Mouse (Mus musculus) testis, postnatal 14 days (tissue): ENCODE results near the gene Gtf2i.

Experiments used
- DNase-seq: peaks from one replicate; pipeline ENCODE4 v3.0.0; 2021; ENCODE audit warnings: low spot score

Gtf2i gene

GRCm38 (mm10) chr5:134322355-134322754, 7.8 kb upstream of the Gtf2i start:
- no peak for DNase-seq

DNA sequence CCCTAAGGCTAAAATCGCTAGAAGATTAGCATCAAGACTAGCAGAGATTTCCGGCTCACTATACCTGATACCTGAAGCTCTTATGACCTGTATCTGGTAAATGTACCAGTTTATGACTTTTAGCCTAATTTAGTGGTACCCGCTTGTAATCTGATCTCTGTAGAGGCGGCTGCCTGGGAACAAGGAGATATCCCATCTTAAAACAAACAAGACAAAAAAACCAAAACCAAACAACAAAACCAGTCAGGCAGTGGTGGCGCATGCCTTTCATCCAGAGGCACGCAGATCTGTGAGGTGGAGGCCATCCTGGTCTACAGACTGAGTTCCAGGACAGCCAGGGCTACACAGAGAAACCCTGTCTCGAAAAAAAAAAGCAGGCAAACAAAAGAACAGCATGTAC, 7.1 kb upstream of the Gtf2i start:
- DNase-seq = no peak

- DNase-seq = no peak
Measured at GRCm38 (mm10) chr5:134318903-134319302, 4.3 kb upstream of the Gtf2i start.

DNA sequence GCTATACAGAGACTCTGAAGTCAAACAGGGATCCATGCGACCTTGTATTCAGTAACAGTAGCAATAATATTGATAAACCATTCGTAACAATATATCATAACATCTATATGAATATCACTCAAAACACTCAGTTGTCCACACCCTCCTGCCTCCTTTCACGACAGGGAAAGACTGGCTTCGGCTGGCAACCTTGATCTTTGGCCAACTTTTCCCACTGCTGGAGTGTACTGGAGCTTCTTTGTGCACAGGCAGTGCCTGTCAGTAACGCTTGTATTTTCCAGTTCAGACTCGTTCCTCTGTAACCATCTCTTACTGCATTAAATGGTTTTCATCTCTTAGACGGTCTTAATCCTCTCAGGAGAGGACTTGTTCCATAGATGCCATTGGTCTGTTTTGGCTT, 2.2 kb upstream of the Gtf2i start:
- peak; percentile 72 for DNase-seq

GRCm38 (mm10) chr5:134315623-134316350, 1.2 kb upstream of the Gtf2i start:
- DNase-seq = peak; percentile 46

DNA sequence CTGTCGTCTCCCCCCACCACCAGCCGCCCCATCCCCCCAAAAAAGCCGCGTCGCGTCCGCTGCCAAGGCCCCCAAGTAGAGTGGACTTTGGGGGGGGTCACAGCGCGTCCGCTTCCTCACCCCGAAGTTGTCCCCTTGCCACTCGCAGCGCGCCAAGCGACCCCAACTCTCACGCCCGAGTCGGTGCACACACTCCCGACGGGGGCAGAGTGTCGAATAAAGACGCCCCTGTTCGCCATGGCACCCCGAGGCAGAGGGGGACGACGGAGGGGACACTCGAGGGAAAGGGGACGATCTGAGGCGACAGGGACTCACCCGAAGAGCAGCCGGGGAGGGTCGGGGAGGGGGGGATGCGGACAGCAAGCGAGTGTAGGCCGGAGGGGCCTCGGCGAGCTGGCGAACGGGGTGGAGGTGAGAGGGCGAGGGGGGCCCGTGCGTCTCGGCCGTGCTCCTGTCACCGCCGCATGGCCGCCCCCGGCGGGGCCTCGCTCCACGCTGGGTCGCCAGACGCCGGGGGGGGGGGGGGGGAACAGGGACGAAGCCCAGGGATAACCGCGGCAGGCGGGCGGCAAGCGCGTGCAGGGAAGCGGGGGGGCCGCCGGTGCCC, 389 bp downstream of the Gtf2i start:
- peak; percentile 75 for DNase-seq

DNA sequence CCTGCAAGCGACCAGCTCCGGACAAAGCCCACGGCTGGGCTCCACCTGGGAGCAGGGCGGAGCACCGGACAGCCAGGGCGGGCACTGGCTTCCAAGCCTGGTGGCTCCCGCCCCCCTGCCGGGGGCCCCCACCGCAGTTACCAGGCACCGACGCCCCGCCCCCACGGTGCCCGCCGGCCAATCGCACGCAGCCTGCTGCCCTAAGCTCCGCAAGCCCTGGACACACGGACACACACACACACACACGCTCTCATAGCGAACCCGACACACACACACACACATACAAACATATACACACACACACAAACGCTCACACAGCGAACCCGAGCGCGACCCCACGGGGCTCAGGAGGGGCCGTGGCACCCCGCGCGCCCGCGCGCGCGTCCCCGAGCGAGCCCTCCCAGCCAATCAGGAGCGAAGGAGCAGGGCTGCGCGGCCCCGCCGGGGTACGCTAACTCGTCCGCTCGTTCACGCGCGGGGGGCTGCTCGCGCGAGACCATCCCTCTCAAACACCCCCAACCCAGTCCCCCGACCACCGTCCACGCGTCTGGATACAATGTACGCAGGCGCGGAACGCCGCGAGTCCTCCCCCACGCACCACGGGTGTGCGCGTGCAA, 1.0 kb downstream of the Gtf2i start:
- DNase-seq = peak; percentile 94

DNA sequence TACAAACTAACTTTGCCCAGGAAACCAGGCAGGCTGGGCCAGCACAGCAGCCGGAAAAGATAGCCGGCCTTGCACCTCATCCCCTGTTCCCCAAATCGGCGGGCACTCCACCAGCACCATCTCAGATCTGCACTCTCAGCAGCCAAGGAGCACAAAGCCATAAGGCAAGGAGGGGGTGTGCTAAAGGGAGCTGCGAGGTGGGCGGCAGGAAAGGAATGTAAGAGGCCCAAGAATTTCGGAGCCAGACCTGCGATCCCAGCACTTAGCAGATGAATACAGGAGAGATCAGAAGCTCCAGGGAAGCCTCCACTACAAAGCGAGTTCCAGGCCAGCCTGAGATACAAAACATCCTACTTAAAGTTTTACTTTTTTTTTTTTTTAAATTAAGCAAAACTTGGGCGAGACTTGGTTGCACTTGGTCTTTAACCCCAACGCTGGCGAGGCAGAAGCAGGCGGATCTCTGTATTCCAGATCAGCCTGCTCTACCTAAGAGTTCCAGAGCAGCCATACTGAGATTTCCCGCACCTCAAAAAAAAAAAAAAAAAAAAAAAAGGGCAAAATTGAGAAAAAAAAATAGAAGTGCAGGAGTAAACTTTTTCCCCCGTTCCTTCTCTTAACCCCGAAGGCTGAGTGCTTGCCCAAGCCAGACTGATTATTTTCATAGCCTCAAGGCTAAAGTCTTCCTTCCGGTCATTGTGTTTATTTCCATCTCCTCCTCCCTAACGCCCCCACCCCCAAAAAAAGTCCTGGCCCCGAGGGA, 1.7 kb downstream of the Gtf2i start:
- DNase-seq = no peak

DNA sequence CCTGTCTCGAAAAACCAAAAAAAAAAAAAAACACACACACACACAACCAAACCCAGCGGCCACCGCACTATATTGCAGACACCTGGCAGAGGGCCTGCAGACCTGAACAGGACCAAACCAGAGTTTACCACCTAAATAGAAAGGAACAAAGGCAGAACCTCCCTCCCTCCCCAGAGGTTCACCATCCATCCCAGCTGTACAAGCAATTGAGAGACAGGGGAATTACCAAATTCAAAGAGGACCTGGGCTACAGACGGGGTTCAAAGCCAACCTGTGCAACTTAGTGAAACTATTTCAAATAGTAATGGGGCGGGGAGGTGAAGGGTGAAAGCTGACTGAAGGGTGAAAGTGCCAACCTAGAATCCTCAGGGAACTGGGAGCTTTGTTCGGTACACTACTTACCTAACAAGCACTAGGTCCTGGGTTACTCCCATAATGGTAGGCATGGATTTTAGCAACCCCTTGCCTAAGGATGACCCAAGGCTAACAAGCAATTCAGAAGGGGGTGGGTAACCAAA, 2.6 kb downstream of the Gtf2i start:
- no peak for DNase-seq

- DNase-seq = no peak
Measured at GRCm38 (mm10) chr5:134310201-134310600, 4.4 kb downstream of the Gtf2i start.

DNA sequence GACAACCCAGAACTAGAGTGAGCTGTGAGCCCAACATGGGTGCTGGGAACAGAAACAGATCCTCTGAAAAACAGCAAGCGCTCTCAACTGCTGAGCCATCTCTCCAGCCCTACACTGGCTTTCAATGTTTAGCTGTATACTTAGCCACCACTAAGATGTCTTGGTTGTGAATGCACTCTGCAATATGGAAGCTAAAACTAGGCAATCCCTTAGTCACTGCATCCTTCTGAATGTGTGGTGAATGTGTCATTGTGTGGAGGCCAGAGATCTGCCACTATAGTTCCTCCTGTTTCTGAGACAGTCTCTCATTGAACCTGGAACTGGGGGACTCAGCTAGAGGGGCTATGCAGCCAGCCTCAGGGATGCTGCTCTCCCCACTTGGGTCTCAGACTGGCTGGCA, 5.2 kb downstream of the Gtf2i start:
- no peak for DNase-seq

DNA sequence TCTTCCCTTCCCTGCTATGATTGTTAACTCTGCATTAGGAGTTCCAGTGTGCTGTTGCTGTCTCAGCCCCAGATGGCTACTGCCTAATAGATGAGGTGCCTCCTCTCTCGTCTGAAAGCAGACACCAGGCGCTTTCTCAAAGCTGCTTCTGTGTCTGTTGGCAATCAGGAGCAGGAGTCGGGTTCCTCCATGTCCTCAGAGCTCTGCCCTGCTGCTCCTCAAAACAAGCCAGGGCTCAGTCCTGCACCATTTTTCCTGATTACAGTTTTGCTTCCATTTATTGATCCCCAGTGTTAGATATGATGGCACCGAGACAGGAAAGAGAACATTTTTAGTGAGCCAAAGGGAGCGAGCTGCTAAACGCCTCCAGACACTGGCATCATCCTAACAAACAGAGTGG, 9.9 kb downstream of the Gtf2i start:
- DNase-seq = no peak

DNA sequence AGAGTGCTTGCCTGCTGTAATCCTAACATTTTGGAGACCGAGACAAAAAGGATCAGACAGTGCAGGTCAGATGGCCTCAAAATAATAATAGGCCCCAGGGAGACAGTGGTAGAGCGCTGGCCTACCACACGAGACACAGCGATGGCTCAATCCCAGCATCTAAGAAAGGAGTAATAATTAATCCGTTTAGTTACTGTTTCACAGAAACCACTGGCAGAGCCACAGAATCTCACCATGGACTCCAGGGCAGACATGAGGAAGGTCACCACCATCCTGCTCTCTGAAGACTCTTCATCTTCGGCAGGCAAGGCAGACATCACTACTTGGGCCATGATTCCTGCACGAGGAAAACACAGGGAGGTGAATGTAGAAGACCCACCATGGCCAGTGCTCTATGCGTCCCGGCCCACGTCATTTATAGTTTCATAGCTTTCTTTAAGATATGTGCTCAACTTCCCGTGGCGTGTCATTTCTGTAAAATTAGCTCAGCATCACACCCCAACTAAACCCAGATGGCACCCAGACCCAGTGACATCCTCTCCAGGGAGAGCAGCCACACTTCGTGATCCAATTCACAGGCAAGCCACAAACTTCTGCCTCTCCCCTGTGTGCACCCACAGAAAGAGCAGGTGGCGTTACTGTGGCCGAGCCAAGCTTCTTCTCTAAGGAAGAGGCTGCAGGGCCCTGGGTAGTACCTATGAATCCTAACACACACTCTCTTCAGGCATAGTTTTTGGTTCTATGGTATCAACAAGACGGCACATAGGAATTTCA, 19.1 kb downstream of the Gtf2i start:
- no peak for DNase-seq

GRCm38 (mm10) chr5:134294606-134295005, 20.0 kb downstream of the Gtf2i start:
- no peak for DNase-seq

GRCm38 (mm10) chr5:134291096-134291495, 23.5 kb downstream of the Gtf2i start:
- no peak for DNase-seq

DNA sequence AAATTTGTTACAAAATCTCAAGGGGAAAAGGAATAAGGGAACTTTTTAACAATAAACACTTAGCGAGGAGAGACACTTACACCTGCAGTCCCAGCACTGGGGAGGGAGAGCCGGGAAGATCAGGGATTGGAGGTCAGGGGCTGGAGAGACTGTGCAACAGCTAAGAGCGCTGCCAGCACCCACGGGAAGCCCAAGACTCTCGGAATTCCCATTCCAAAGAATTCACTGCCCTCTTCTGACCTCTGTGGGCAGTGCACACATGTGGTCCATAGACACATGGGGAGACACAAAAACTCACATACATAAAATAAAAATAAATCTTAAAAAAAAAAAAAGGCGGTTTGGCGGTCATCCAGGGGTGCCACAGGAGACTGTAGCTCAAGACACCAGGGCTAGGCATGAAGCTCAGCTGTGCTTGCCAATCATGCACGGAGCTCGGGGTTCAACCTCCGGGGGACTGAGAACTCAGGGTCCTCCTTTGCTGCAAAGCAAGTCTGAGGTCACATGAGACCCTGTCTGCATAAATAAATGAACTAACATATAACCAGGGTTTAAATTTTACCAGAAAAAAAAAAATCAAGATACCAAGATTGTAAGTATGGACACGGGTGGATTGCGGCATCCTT, 24.5 kb downstream of the Gtf2i start:
- no peak for DNase-seq

- no peak for DNase-seq
Measured at GRCm38 (mm10) chr5:134288071-134288470, 26.5 kb downstream of the Gtf2i start.

GRCm38 (mm10) chr5:134284921-134285320, 29.6 kb downstream of the Gtf2i start:
- no peak for DNase-seq

DNA sequence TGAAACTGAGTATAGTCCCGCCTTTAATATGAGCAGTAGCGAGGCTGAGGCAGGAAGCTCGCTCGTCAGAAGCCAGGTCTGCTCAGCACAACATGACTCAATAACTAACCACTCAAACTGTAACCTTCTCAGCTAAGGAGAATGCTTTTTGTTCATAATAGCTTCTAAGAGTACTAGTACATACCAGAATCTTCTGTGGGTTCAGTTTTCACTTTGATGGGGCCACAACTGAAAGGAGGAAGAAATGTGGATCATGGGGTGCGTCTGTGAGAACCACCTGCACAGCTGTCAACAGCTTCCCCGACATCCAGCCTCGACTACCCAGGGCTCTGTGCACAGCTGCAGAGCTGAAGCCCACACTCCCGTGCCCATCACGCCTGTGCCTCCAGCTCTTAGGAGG, 32.0 kb downstream of the Gtf2i start:
- DNase-seq = no peak

- DNase-seq = no peak
Measured at GRCm38 (mm10) chr5:134282076-134282475, 32.5 kb downstream of the Gtf2i start.

DNA sequence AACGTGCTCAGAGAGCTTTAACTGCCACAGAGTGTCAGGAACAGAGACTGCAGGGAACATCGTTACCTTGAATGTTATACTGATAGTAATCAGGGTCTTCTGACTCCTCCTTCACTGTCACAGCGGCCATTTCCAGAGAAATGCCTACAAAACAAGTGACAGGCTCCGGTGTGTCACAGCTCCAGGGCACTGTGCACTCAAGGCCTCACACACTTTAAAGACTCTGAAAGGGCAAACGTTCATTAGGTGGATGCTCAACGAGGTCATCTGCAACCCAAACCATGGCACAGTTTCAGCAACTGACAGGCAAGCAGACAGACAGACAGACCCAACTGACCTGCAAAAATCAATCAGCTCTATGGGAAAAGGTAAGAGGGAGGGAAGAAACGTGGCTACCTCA, 35.2 kb downstream of the Gtf2i start:
- DNase-seq = no peak
